Mouse (Mus musculus) brain, embryonic 14.5 days (tissue): ENCODE data around the gene Apom.

ENCODE experiments used
- CTCF ChIP-seq: fragments of 200-500 bp; IDR thresholded peaks from 2 replicates; pipeline ENCODE4 v1.5.1; 2012; ENCODE audit warnings: inconsistent platforms, mild to moderate bottlenecking, moderate library complexity, borderline replicate concordance; ENCODE audit not compliant: insufficient read depth, insufficient read length; ENCODE audit errors: extremely low read depth
- POLR2A ChIP-seq: fragments of 200-500 bp; IDR thresholded peaks from 2 replicates; pipeline ENCODE4 v1.6.1; 2012; ENCODE audit warnings: mild to moderate bottlenecking, inconsistent platforms, borderline replicate concordance; ENCODE audit not compliant: poor library complexity, insufficient read depth, insufficient read length, severe bottlenecking; ENCODE audit errors: extremely low read depth

GRCm38 (mm10) chr17:35125578-35125977, 6.3 kb downstream of the Apom start:
- no peak for TF ChIP-seq CTCF
- TF ChIP-seq POLR2A: no peak
